Mouse (Mus musculus) brown adipose tissue, adult 24 weeks (tissue): ENCODE measurements around the gene Fam166a. TPM values are rescaled to one million over a fixed set of nuclear protein-coding genes. Genes with fewer than 3 reads are reported as not detected.
A peak's percentile ranks its signal among the peaks of the same experiment; 100 is the strongest.

Experiments
- H3K27ac ChIP-seq: fragments of 200-500 bp; replicated peaks from 2 replicates; pipeline ENCODE4 v1.5.1; 2012; ENCODE audit warnings: low read depth, mild to moderate bottlenecking, low read length
- H3K4me1 ChIP-seq: fragments of 200-500 bp; 2 replicates; pipeline ENCODE4 v1.6.1; 2012; ENCODE audit warnings: low read length, mixed read lengths; ENCODE audit not compliant: control insufficient read depth, insufficient read depth, insufficient read length
- H3K4me3 ChIP-seq: fragments of 200-500 bp; 2 replicates; pipeline ENCODE4 v1.5.1; 2012; ENCODE audit warnings: low read depth, mild to moderate bottlenecking, low read length, moderate library complexity; ENCODE audit not compliant: insufficient read depth
- polyA plus RNA-seq: library from polyadenylated mRNA; stranded (reverse); fragments of >200 nt; gene quantifications from 2 replicates; pipeline ENCODE4 v1.2.4, GENCODE M21; 2012; ENCODE audit not compliant: missing spikeins, insufficient read depth, insufficient read length

The Fam166a gene
- polyA plus RNA-seq, 1 experiment, result not detected

DNA sequence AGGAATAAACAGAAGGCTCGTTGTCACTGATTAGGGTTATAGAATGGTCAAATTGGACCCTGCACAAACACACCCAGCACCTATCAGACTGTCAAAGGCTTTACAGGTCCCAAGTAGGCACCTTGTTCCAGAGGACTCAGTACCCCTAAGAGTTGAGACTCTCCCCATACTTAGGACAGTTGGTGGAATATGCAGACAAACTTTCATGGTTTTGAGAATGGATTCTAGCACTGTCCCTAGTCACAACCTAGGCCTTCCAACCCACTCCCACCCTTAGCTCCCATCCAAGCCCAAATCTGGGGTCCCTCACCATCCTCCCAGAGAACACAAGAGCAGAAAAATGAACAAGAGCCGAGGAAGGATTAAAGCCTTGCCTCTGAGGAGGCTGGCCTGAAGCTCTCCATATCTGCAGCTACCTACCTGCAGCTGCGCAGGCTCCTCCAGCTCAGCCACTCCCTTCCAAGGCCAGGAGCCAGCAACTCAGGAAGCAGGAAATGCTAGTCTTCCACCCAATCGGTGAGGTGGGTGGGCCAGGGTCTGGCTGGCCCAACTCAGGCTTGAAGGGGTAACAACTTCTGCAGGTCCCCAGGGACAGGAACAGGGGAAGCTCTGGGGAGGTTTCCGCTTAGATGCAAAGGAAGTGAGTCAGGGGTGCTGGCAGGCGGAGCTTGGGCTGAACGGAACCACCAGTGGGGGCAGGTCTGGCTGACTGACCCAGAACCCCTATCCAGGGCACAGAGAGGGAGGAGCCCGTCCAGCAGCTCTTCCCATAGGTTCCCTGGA, 22.2 kb upstream of the Fam166a start, which contains the start of gene Tor4a:
TSS of gene Tor4a (minus strand) at position 715 of the 783 bp plus-strand sequence.
- Histone ChIP-seq H3K4me1 (peaks cover 22% of the 10 kb centered on the region), H3K27ac (peak within 1 kb of the TSS; percentile 85), H3K4me3 (peak within 1 kb of the TSS; percentile 63)

DNA sequence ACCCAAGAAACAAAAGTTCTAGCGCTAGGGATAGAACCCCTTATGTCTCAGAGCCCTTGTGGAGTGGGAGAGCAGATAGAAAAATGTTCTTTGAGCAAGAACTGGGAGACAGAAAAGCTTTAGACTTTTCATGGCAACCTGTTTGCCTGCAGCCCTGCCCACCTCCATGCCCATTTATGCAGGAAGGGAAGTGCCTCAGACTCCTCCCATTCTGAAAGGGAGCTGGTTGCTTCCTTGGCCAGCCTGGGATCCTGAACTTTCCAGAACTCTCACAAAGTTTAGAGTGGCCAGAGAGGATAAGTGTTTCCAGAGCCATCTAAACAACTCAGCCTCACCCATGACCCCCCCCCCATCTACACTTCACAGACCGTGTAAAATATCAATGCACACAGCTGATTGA, 21.4 kb upstream of the Fam166a start:
- Histone ChIP-seq H3K4me1 (peaks cover 22% of the 10 kb centered on the region), H3K4me3 (peak overlapping the region; percentile 10), H3K27ac (peak overlapping the region; percentile 85)

DNA sequence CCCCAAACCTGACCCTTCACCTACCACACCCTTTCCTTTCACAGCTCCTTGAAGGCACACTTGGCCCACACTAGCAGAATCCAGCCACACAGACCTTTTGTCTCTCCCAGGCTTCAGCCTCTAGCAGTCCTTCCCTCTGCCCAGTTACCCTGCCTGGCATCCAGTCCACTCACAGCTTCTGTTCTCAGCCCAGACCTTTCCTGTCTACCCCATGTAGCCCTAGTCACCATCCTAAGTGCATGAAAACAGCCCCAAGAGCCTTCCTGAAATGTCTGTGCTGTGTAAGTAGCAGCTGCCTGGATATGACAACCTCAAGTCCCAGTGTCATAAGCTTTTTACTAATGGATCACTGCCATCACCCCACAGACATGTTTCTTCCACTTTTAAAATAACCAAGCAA, 20.6 kb upstream of the Fam166a start:
- peak overlapping the region; percentile 85 for H3K27ac ChIP-seq
- H3K4me1 ChIP-seq, result peaks cover 22% of the 10 kb centered on the region
- H3K4me3 ChIP-seq, result no peak overlapping the region

DNA sequence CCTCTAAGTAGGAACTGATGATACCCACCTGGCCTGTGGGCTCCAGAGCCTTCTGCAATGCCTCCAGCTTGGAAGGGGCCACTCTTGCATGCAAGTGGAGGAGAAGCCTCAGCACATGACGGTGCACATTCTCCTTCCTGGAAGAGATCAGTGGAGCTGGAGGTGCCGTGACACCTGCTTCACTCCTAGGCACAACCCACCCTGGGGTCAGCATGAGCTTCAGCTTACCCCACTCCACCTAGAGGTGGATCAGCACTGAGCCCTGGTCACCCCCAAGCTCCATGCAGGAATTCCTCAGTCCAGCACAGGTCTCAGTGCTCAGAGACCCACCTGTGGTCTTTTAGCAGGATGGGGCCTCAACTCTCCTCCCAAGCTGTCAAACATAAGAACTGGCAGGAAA, 17.9 kb upstream of the Fam166a start:
- Histone ChIP-seq H3K4me1 (peaks cover 15% of the 10 kb centered on the region), H3K27ac (no peak overlapping the region), H3K4me3 (no peak overlapping the region)

DNA sequence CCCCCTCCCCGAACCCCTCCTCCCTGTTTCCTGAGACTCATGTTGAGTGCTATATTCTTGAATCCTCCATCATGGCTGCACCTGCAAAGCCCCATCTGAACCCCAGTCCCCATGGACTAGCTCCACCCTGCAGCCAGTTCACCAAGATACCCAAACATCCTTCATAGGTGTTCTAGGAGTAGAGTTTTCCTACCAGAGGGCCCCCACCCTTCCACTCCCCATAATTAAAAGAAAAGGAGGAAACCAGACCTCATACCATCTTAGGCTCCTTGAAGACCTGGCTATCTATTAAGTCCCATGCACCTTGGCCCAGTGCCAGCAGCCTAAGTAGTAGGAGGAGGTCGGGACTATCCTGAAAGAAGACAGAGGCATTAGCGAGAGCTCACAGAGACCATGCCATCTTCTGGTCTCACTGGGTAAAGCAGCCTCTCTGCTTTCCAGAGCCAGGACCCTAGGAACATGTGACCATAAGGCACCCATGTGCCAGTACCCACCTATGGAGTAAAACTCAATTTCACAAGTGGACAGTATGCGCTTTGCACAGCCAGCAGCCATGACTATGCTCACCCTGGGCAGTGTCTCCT, 14.8 kb upstream of the Fam166a start:
- no peaks in the 10 kb centered on the region for H3K4me1 ChIP-seq
- no peak overlapping the region for H3K27ac ChIP-seq
- no peak overlapping the region for H3K4me3 ChIP-seq

DNA sequence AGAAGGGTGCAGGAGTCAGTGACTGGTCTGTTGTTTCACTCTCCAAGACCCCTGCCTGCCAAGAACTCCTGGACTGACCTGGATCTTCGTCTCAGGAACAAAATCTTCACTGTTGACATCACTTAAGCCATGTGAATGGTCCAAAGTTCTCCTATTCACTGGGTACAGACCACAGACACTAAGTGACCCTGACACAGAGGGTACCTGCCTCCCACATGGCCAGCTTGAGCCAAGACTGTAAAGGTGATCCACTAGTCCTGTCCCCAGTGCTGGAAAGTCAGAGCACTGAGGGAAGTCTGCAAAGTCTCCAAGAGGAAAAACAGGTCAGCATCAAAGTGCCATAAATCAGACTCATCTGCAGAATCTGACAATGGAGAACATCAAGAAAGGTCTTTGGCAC, 11.0 kb upstream of the Fam166a start:
- Histone ChIP-seq H3K4me1 (peaks cover 10% of the 10 kb centered on the region), H3K27ac (no peak overlapping the region), H3K4me3 (no peak overlapping the region)

DNA sequence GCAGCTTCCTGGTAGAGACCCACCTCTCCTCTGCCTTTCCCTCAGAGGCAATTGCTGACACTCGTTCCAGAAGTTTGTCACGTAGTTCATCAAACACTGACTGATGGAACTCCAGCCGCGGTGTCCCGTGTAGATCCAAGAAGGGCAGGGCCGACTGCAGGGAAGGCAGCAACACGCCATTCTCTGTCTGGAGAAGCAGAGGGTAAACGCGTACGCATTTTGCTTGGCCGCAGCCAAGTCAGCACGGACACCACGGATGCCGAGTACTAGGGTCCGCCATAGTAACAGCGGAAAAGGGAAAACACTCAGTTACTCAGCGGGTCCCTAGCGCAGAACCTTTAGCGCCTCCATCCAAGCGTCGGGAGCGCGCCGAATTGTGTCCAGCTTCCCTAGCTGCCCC, 7.9 kb upstream of the Fam166a start:
- Histone ChIP-seq H3K4me1 (peaks cover 10% of the 10 kb centered on the region), H3K27ac (peak overlapping the region; percentile 83), H3K4me3 (peak overlapping the region; percentile 75)

DNA sequence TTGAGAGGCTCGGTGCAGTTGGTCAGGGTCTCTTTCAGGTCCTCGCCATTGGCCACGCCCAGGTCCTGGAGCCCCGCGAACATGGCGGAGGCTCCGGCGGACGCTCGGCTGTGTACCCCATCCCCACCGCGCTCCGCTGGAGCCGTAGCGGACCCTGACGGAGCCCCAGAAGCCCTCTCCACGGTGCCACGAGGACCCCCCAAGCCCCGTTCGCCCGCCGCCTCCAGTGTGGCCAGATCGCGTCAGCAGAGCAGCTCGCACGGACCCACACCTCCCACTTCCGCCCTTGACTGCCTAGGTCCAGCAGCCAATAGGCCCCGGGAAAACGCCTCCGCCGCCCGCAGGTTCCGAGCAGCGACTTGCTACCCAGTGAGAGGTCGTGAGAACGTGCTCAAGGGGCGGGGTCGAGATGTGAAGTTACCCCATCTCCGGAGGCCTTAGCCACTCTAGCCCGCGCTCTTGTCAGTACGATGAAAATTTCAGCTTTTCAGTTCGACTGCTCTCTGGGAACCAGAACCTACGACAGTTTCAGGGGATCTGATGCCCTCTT, 7.3 kb upstream of the Fam166a start, which contains the start of gene Nelfb:
TSS of gene Nelfb (minus strand) at position 369 of the 550 bp plus-strand sequence.
- Histone ChIP-seq H3K4me3 (peak within 1 kb of the TSS; percentile 75), H3K27ac (peak within 1 kb of the TSS; percentile 83), H3K4me1 (peaks cover 10% of the 10 kb centered on the region)

DNA sequence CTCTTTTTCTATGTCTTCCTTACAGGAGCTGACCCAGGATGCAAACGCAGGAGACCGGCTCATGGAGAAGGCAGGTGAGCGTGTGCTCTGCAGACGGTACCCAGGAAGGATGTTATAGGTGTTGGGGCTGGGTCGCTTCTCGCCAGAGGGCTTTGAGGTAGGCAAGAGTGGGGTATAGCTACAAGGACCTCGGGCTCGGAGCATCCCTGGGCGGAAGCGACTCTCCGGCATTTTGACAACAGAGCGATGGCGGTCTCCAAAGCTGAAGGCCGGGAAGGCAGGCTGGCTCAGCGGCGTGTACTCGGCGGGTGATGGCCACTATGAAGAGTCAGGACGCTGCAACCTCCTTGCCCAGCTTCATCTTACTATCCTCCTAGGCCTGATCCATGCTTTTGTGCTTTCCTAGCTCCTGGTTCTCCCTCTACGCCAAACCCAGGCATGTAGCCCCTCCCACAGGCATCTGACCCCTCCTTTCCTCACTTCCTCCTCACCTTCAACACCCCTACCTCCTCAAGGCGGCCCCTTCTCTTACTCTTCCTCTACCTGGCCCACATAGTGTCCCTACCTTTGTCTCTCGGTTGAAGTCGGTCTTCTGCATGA, 5.2 kb upstream of the Fam166a start:
- no peak overlapping the region for H3K27ac ChIP-seq
- no peak overlapping the region for H3K4me3 ChIP-seq
- peaks cover 10% of the 10 kb centered on the region for H3K4me1 ChIP-seq

DNA sequence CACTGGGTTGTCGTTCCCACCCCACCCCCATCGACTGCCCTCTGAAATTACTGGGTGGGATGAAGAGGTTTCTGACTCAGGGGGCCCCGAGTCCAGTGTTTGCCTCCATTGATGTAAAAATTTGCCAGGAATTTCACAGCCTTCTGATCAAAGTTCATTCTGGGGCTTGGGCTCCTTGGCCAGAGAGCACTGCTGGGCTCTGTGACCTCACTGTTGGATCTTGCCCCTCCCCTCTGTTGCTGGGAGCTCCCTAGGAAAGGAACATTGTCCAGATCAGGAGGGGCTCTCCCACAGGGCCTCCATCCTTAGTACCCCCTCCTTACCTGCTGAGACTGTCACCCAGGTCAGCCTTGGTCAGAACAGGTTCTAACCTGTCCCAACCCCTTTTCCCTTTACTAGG, 4.1 kb upstream of the Fam166a start, which contains the start of gene Stpg3:
TSS of gene Stpg3 (minus strand) at position 194 of the 400 bp plus-strand sequence.
- Histone ChIP-seq H3K4me1 (peaks cover 10% of the 10 kb centered on the region), H3K4me3 (no peak within 1 kb of the TSS), H3K27ac (no peak within 1 kb of the TSS)

DNA sequence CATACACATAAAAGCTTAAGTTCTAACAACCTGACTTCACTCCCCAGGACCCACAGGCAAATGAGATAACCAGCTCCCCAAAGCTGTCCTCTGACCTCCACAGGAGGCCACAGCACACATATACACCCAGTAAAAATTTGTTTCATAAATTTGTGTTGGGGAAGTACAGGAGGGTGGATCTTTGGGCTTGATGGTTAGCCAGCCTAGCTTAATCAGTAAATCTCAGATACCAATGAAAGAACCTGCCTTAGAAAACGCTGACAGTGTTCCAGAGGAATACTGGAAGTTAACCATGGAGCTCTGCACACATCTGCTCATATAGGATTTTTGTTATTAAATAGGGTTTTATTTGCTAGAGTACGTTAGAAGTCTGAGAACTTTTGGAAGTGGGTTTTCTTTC, 879 bp upstream of the Fam166a start:
- Histone ChIP-seq H3K27ac (no peak overlapping the region), H3K4me1 (peaks cover 2% of the 10 kb centered on the region; the same call in 1 of the 2 replicates), H3K4me3 (no peak overlapping the region)

DNA sequence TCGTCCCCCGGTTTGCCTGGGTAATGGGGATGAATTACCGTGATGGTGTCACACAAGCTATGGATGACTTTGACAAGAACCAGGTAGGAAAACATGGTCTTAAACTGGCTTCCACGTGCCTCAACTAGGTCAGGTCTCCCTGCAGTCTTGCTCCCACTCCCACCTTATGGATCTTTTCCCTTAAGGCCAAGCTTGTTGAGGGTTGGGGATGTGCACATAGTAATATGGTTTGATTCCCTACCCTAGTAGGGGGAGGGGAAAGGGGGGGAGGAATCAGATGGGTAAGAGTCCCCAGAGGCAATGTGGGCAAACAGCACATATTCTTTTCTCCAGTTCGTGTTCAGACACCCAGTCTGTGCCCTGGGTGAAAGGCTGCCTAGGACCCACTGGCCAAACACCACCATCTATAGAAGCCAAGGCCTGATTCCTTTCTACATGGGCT, 2.8 kb downstream of the Fam166a start:
- no peak overlapping the region for H3K27ac ChIP-seq
- H3K4me1 ChIP-seq, result peaks cover 7% of the 10 kb centered on the region; the same call in 1 of the 2 replicates

DNA sequence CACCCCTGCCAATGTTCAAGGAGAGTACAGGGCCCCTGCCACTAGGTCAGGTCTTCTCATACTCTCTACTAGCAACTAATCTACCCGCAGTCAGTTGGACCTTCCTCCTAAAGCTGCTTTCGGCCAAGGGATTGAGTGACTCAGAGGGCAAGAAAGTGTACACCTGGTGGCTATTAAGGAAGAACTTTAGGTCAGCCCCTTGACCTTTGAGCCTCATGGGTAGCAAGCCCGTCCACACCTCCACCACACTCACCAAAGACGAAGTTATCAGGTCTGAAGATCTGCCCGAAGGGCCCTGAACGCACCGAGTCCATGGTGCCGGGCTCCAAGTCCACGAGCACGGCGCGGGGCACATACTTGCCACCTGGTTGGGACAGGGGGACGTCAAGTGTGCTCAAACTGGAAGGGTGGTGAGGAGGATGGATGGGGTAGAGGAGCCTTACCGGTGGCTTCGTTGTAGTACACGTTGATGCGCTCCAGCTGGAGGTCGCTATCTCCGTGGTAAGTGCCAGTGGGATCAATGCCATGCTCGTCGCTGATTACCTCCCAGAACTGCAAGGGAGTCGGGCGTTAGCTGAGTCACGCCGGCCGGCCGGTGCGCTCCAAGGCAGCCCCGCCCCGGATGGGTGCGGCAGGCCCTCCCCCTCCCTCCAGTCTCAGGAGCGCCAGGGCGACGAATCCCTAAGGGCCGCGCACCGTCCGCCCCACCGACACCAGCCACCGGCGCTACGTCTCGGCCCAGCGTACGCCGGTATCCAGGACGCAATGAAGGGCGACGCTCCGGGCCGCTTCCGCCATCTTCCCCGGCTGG, 5.3 kb downstream of the Fam166a start:
- Histone ChIP-seq H3K4me3 (peak overlapping the region; percentile 78), H3K27ac (peak overlapping the region; percentile 87), H3K4me1 (peaks cover 11% of the 10 kb centered on the region)

More for the DNA sequence above, 2.8 kb downstream of the Fam166a start:
- no peak overlapping the region for H3K4me3 ChIP-seq

DNA sequence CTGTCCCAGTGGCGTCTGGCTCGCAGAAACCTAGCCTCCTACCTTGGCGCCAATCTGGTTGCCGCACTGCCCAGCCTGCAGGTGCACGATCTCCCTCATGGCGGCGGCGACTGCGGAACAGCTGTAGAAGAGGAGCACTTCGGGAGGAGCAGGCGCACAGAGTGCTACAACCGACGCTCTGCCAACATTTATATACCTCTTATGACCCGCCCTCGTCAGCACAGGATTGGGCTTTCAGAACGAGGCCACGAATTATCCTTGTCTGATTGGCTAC, 5.9 kb downstream of the Fam166a start, which contains the start of gene Tubb4b:
TSS of gene Tubb4b (minus strand) at position 211 of the 274 bp plus-strand sequence.
- Histone ChIP-seq H3K4me1 (peaks cover 11% of the 10 kb centered on the region), H3K27ac (peak within 1 kb of the TSS; percentile 90), H3K4me3 (peak within 1 kb of the TSS; percentile 78)
